Mouse (Mus musculus) stomach, postnatal 0 days (tissue): ENCODE measurements around the gene Tpbg. TPM values are rescaled to one million over a fixed set of nuclear protein-coding genes. Genes with fewer than 3 reads are reported as not detected.
"Not testable (repeated sequence)": the region's sequence is repeated elsewhere in the genome, so short reads cannot be mapped to it uniquely, and the experiment has no call there.

Source experiments
- ATAC-seq: fragments of 200-750 bp; cut with Nextera tagmentation; 2 replicates; pipeline ENCODE4 v1.8.0; 2017; ENCODE audit not compliant: low FRiP score, low TSS enrichment
- DNase-seq: peaks from one replicate; pipeline ENCODE4 v3.0.0-alpha.2; 2016; ENCODE audit warnings: low spot score
- H3K27ac ChIP-seq: fragments of 300-500 bp; sonication (generic); replicated peaks from 2 replicates; pipeline ENCODE4 v1.5.1; 2014; ENCODE audit warnings: mild to moderate bottlenecking, control low read depth
- H3K27me3 ChIP-seq: fragments of 300-500 bp; sonication (generic); 2 replicates; pipeline ENCODE4 v1.6.1; 2014; ENCODE audit warnings: low read length; ENCODE audit not compliant: control insufficient read depth, insufficient read depth
- H3K36me3 ChIP-seq: fragments of 300-500 bp; sonication (generic); 2 replicates; pipeline ENCODE4 v1.6.1; 2014; ENCODE audit warnings: low read length, mixed read lengths; ENCODE audit not compliant: control insufficient read depth, insufficient read depth
- H3K4me1 ChIP-seq: fragments of 300-500 bp; sonication (generic); replicated peaks from 2 replicates; pipeline ENCODE4 v1.6.1; 2014; ENCODE audit warnings: antibody characterized with exemption; ENCODE audit not compliant: control insufficient read depth, insufficient read depth
- H3K4me2 ChIP-seq: fragments of 300-500 bp; sonication (generic); replicated peaks from 2 replicates; pipeline ENCODE4 v1.6.1; 2014; ENCODE audit warnings: low read depth, mild to moderate bottlenecking, control low read depth, moderate library complexity
- H3K4me3 ChIP-seq: fragments of 300-500 bp; sonication (generic); 2 replicates; pipeline ENCODE4 v1.5.1; 2014; ENCODE audit warnings: low read depth, low read length, control low read depth
- H3K9ac ChIP-seq: fragments of 300-500 bp; sonication (generic); 2 replicates; pipeline ENCODE4 v1.6.1; 2014; ENCODE audit warnings: mild to moderate bottlenecking, low read length, control low read depth, mixed read lengths
- H3K9me3 ChIP-seq: fragments of 300-500 bp; sonication (generic); 2 replicates; pipeline ENCODE4 v1.6.1; 2016; ENCODE audit warnings: low read length; ENCODE audit not compliant: control insufficient read depth
- CTCF ChIP-seq: IDR thresholded peaks from 2 replicates; pipeline ENCODE4 v1.5.1; 2016; ENCODE audit warnings: antibody characterized with exemption, low read depth, mild to moderate bottlenecking, moderate library complexity
- EP300 ChIP-seq: optimal IDR thresholded peaks from 2 replicates; pipeline ENCODE3; 2016; ENCODE audit warnings: antibody characterized with exemption
- WGBS: fragments of 180-500 bp; shearing (Covaris S2); extraction: QIAGEN DNeasy Blood & Tissue Kit; methylation state at CpG from one replicate; pipeline ENCODE4 v1.1.7; 2014; 5-methylcytosine and 5-hydroxymethylcytosine counted together
- polyA plus RNA-seq: library from polyadenylated mRNA; unstranded; fragments of >200 nt; fragmentation: Nextera tagmentation; extraction: Ambion mirVana; gene quantifications from 2 replicates; pipeline ENCODE4 v1.2.1, GENCODE M21; 2015

Gene Tpbg
- polyA plus RNA-seq = 3.8 and 4.4 TPM in 2 replicates

- WGBS = under 1% methylated on average over 37 of the region's 39 CpGs
- DNase-seq = peak; percentile 60
- no peaks in the 10 kb centered on the region for H3K27me3 ChIP-seq
- H3K4me3 ChIP-seq = peak within 1 kb of the TSS; percentile 65
- peak within 1 kb of the TSS; percentile 45 for H3K27ac ChIP-seq
- no peaks in the 10 kb centered on the region for H3K4me1 ChIP-seq
- H3K9me3 ChIP-seq = no peaks in the 10 kb centered on the region
- peak within 1 kb of the TSS; percentile 69 for H3K9ac ChIP-seq
- TF ChIP-seq EP300 (no peak), CTCF (no peak)
- no peaks in the 10 kb centered on the region for H3K36me3 ChIP-seq
- H3K4me2 ChIP-seq = peak within 1 kb of the TSS; percentile 98
- peak; percentile 76 for ATAC-seq
Observed at GRCm38 (mm10) chr9:85842351-85843011, at the start of gene Tpbg. Gene Tpbg (plus strand): TSS chr9:85842380.

GRCm38 (mm10) chr9:85801986-85802385 is 40.2 kb upstream of the Tpbg start:
- not testable (repeated sequence) for H3K4me1 ChIP-seq, DNase-seq, ATAC-seq, H3K9me3 ChIP-seq, H3K9ac ChIP-seq, H3K4me3 ChIP-seq, H3K4me2 ChIP-seq, H3K27ac ChIP-seq, H3K27me3 ChIP-seq, H3K36me3 ChIP-seq
- 80% methylated on average over 2 of the region's 2 CpGs for WGBS

GRCm38 (mm10) chr9:85802563-85802962 is 39.6 kb upstream of the Tpbg start:
- no peak overlapping the region for H3K4me3 ChIP-seq
- H3K27me3 ChIP-seq = no peaks in the 10 kb centered on the region
- H3K27ac ChIP-seq = no peak overlapping the region
- whole genome bisulfite sequencing = 79% methylated on average over 4 of the region's 4 CpGs
- H3K4me1 ChIP-seq = no peaks in the 10 kb centered on the region
- H3K4me2 ChIP-seq = no peak overlapping the region
- H3K9me3 ChIP-seq = no peaks in the 10 kb centered on the region
- TF ChIP-seq EP300 (no peak), CTCF (no peak)
- H3K9ac ChIP-seq = no peak overlapping the region
- H3K36me3 ChIP-seq = no peaks in the 10 kb centered on the region
- no peak for ATAC-seq
- DNase-seq = no peak

- WGBS = 92% methylated on average over 6 of the region's 6 CpGs
- no peaks in the 10 kb centered on the region for H3K9me3 ChIP-seq
- H3K4me3 ChIP-seq = no peak overlapping the region
- no peak overlapping the region for H3K27ac ChIP-seq
- no peak overlapping the region for H3K9ac ChIP-seq
- H3K4me2 ChIP-seq = no peak overlapping the region
- H3K27me3 ChIP-seq = no peaks in the 10 kb centered on the region
- no peak for TF ChIP-seq EP300
- TF ChIP-seq CTCF = no peak
- no peaks in the 10 kb centered on the region for H3K36me3 ChIP-seq
- ATAC-seq = no peak
- no peak for DNase-seq
- no peaks in the 10 kb centered on the region for H3K4me1 ChIP-seq
Observed at GRCm38 (mm10) chr9:85806411-85806810, 35.8 kb upstream of the Tpbg start.

- H3K27ac ChIP-seq = no peak overlapping the region
- no peak overlapping the region for H3K4me3 ChIP-seq
- H3K27me3 ChIP-seq = no peaks in the 10 kb centered on the region
- TF ChIP-seq EP300 (no peak), CTCF (no peak)
- H3K36me3 ChIP-seq = no peaks in the 10 kb centered on the region
- H3K4me1 ChIP-seq = no peaks in the 10 kb centered on the region
- 74% methylated on average over 3 of the region's 3 CpGs for WGBS
- DNase-seq (no peak), ATAC-seq (no peak)
- no peak overlapping the region for H3K4me2 ChIP-seq
- no peaks in the 10 kb centered on the region for H3K9me3 ChIP-seq
- H3K9ac ChIP-seq = no peak overlapping the region
Observed at GRCm38 (mm10) chr9:85809246-85809645, 32.9 kb upstream of the Tpbg start.

GRCm38 (mm10) chr9:85820829-85821228 is 21.4 kb upstream of the Tpbg start:
- no peak overlapping the region for H3K4me3 ChIP-seq
- no peak overlapping the region for H3K4me2 ChIP-seq
- DNase-seq = no peak
- no peaks in the 10 kb centered on the region for H3K36me3 ChIP-seq
- no peak overlapping the region for H3K27ac ChIP-seq
- no peaks in the 10 kb centered on the region for H3K4me1 ChIP-seq
- H3K27me3 ChIP-seq = no peaks in the 10 kb centered on the region
- no peaks in the 10 kb centered on the region for H3K9me3 ChIP-seq
- ATAC-seq = no peak
- no peak overlapping the region for H3K9ac ChIP-seq
- TF ChIP-seq EP300 = no peak
- TF ChIP-seq CTCF = no peak
- WGBS = 86% methylated on average over 11 of the region's 11 CpGs
